Mouse (Mus musculus): Measurements from ENCODE around the gene Cd200r1.

Gene Cd200r1

DNA sequence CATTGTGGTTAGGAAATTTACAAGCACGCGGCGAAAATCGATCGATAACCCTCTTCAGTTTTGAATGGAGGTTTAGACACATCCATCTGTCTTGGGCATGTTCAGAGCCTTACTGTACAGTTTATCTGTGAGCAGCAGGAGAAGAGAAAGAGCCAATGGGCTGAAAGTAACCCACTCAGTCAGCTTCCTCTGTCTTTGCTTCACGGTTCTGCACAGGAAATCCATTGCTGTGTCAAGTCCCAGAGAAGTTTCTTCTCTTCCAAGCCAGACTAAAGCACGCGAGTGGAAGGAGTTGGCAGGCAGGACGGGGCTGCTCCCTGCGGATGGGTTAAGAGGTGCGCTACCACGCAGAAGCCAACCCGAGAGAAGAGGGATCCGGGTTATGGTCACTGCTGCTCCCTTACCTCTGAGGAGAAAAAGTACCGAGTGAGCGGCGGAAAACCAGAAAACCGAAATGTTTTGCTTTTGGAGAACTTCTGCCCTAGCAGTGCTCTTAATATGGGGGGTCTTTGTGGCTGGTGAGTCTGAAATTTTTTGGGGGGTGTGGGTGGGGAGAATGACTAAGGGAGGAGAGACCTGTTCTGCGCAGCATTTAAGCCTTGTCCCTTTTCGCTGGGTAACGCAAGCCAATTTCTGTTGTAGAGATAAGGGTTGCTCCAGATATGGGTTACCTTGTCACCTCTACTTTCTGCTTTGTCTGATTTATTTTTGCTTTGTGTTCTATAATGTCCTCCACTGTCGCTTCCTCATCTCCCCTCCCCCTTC lies at the start of gene Cd200r1:
Cd200r1 (plus strand) TSS at position 182 of the 765 bp plus-strand sequence.
- DNase-seq (ENCODE audit: low read depth, low spot score), result no peak

DNA sequence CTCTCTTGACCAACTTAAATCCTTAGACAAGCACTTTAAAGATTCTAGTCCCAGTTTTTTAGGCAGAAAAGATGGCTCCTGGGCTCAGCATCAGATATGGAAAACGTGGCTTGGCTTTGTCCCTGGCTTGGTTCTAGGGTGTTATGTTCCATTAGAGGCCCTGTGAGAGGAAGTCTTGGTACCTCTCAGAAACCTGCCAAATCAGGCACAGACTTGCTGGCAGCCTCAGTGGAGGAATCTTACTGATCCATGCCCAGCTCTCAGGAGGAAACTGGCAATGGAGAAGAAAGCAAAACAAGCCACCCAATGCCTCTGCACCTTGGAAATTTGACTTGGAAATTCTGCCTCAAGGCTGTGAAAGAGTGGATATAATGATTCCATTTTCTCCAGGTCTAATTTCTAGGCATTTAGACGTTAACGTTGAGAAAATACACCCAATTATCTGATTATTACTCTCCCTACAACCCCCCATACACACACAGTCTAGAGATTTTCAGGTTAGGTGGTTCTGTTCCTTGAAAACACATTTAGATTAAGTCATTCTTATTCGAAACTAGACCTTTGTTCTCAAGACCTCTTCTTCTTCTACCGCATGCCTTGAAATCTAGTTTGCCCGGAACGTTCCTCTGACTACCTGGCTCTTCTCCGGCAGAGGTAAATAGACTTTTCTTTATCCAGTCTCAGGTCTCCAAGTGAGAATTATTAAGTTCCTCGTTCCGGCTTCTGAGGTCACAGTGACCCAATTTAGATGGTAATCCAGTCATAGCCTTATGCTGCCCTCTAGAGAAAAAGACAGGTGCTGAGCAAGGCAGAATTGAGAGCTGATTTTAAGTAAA lies 49.0 kb upstream of the Cd200r1 start:
- DNase-seq (ENCODE audit: low read depth, low spot score), result peak; percentile 65

DNA sequence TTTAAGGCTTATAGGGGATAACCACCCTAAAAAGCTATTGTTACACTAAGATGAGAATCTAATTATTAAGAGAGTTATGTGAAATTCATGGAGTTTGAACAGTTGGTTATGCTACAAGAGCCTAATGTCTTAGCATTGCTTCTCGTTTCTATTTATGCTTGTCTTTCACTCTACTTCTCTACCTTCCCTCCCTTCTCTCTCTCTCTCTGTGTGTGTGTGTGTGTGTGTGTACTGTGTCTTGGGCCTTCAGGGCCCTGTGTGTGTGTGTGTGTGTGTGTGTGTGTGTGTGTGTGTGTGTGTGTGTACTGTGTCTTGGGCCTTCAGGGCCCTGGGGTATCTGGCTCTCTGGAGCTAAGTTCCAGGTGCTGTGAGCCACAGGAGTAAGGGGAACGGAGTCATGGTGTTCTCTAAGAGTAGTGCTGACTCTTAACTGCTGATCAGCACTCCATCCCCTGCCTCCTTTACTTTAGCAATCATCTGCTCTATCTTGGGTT lies 48.3 kb upstream of the Cd200r1 start:
- no peak for DNase-seq (ENCODE audit: low read depth, low spot score)

GRCm38 (mm10) chr16:44717838-44718237 lies 47.7 kb upstream of the Cd200r1 start:
- DNase-seq (ENCODE audit: low read depth, low spot score), result peak; percentile 51

DNA sequence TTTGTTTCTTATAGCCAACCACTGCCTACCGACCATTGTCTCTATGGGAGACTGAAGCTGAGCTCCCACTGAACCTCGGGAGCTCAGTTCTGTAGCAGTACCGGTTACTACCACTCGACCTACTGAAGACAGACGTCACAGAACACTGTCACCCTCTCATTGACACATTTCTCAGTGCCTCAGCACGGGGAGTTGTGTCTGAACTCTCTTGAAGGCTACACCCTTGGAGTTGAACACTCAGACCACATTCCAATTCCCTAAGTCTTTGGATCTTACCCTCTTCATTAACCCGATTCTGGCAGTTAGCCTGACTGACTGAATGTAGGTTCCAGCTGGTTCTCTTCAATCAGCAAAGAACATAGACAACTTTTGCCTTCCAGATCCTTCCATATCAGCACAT lies 46.2 kb upstream of the Cd200r1 start:
- no peak for DNase-seq (ENCODE audit: low read depth, low spot score)

- peak; percentile 68 for DNase-seq (ENCODE audit: low read depth, low spot score)
Measured at GRCm38 (mm10) chr16:44720518-44720917, 45.0 kb upstream of the Cd200r1 start.

- DNase-seq (ENCODE audit: low read depth, low spot score), result peak; percentile 33
Measured at GRCm38 (mm10) chr16:44722666-44723065, 42.9 kb upstream of the Cd200r1 start.

DNA sequence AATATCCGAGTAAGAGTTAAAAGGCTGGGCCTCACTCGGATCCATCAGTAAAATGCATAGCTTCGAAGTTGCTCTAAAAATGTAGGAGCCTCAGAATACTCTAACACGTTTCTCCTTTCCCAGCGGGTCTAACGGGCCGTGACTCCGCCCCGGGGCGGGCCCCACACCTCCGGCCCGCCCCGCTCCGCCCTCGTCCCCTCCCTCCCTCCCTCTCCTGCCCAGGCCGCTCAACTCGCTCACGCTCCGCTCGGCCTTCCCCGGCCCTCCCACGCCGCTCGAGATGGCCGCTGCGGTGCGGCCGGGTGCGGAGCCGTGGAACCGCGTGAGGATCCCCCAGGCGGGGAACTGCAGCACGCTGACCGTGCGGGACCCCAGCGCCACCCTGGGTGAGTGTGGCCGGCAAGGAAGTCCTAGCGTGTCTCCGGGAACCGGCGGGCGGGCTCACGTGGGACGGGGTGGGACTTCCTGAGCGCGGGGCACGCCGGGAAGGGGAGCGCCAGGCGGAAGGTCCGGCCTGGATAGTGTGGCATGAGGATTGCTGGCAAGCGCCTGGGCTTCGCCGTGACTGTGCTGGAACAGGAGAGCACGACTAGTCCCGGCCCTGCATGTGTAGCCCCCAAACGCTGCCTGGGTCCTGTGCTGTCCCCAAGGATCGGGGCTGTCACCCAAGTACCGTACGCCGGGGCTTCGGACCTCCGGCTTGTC lies 41.3 kb upstream of the Cd200r1 start, which contains the start of gene Nepro:
Nepro (plus strand) TSS at position 219 of the 705 bp plus-strand sequence.
- peak; percentile 92 for DNase-seq (ENCODE audit: low read depth, low spot score)

- DNase-seq (ENCODE audit: low read depth, low spot score), result peak; percentile 89
Measured at GRCm38 (mm10) chr16:44724847-44725246, 40.7 kb upstream of the Cd200r1 start.

DNA sequence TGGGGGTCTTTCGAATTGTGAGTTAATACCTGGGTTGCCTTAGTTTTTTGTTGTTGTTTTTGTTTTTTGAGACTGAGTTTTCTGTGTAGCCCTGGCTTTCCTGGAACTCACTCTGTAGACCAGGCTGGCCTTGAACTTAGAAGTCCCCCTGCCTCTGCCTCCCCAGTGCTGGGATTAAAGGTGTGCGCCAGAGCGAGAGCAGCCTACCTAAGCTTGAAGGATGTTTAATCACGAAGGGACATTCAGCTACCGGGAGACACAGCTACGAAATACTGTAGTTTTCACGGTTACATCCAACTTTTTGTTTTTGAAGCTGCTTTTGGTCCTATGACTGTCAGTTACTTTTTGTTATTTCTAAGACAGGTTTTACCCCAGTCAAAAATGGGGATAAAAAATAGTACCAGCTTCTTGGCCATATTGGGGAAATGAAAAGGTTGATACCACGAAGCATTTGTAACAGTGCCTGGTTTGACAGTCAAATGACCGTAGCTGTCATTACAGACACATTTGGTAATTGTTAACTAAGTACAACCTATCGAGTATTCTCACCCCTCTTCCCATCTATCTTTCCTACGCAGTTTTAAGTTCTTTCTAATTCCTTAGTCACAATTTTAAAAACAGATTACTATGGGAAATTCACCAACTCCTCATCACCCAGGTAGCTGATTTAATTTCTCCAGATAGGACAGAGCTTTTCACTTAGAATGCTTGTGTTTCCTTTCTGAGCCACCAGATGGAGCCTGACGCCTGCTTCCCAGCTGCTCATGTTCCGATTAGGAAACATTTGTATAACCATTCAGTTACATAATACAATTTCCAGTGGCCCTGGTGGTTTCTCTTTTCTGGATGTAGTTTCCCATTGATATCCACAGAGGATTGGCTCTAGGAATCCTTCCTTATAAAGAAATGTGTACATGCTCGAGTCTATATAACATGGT lies 40.0 kb upstream of the Cd200r1 start:
- peak; percentile 97 for DNase-seq (ENCODE audit: low read depth, low spot score)

GRCm38 (mm10) chr16:44727525-44727924 lies 38.0 kb upstream of the Cd200r1 start:
- DNase-seq (ENCODE audit: low read depth, low spot score), result no peak

- DNase-seq (ENCODE audit: low read depth, low spot score), result no peak
Measured at GRCm38 (mm10) chr16:44734059-44734458, 31.5 kb upstream of the Cd200r1 start.

DNA sequence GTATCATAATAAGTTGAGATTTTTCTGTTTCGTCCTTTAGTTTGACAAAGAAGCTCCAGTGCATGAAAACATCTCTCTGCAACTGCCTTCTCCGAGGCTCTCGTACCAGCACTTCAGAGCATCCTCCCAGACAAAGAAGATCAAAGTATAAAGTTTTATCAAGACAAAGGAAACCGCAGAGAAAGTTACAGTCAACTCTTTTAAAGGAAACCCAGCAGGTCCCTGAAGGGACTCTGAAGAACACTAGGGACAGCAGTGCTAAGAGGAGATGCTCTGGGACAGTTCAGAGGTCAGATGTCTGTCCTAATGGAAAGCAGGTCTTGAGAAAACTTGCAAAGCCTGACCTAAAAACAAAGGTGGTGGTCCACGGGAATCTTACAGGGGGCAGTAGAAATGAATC lies 29.9 kb upstream of the Cd200r1 start:
- no peak for DNase-seq (ENCODE audit: low read depth, low spot score)

GRCm38 (mm10) chr16:44736118-44736517 lies 29.4 kb upstream of the Cd200r1 start:
- no peak for DNase-seq (ENCODE audit: low read depth, low spot score)

DNA sequence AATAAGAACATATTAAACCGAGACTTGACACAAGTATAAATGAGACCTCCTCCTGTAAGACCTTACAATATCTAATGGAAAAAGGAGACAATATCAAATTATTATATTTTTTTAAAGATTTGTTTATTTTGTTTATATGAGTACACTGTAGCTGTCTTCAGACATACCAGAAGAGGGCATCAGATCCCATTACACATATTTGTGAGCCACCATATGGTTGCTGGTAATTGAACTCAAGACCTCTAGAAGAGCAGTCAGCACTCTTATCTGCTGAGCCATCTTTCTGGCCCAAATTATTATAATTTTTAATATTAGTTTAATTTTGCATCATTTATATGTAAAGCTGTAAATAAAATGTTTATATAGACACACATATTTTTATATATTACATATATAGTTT lies 22.8 kb upstream of the Cd200r1 start:
- peak; percentile 70 for DNase-seq (ENCODE audit: low read depth, low spot score)

GRCm38 (mm10) chr16:44745471-44745865 lies 20.1 kb upstream of the Cd200r1 start:
- DNase-seq (ENCODE audit: low read depth, low spot score), result no peak

DNA sequence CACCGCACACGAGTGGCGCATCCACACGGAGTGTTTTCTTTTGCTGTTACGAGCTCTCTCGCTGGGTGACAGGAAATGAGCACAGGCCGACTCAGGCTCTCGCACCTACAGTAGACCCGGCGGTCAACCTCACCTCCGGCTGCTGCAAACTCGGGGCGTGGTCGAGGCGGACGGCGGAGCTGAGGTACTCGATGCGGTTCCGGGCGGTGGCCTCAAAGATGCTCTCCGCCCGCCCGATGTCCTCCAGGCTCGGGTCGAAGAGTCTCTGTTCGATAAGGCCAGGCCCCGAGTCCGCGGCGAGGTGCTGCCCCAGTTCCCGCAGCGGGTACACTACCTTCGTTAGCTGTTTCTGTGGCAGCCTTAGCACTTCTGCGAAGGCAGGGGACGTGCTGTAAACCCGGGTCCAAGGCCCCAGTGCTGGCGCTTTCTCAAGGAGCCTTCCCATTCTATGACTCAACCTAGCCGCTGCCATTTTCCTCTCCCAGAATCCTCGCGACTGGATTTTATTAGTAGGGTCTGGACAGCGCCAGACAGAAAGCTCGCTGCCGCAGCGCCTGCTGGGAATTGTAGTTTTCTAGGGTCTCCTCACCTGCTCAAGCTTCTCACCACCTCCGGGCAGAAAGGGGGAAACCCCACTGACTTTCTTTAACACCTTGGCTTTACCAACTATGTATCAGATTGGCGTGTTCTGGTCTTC lies 19.5 kb upstream of the Cd200r1 start, which contains the start of gene Gtpbp8:
Gtpbp8 (minus strand) TSS at position 498 of the 697 bp plus-strand sequence.
- DNase-seq (ENCODE audit: low read depth, low spot score), result peak; percentile 97

DNA sequence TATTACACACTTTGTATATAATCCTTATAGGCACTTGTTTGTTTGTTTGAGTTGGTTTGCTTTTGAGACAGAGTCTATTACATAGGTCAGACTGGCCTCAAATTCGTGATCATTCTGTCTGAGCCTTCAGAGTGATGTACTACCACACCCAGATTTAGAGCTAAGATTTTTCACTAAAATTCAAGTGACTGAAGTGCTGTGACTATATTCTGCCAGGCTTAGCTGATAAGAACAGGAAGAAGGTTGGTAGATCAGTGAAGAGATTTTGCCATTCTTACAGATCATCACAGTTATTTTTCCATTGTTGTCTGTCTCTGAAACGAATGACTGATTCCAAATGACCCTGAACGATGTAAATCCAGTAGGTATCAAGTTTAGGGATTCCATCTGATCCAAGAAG lies 17.5 kb upstream of the Cd200r1 start:
- no peak for DNase-seq (ENCODE audit: low read depth, low spot score)

DNA sequence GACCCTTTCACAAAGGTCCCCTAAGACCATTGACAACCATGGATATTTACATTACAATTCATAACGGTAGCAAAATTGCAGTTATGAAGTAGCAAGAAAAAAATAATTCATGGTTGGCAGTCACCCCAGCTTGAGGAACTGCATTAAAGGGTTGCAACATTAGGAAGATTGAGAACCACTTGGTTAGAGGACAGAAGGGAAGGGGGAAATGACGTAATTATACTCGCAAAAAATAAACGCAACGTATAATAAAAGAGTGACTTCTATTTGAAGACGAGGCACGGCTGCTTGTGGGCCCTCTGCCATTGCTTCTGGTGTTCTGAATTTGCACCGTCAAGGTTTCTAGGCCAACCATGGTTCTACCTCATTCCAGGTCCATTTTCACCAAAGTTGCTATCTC lies 7.8 kb upstream of the Cd200r1 start:
- no peak for DNase-seq (ENCODE audit: low read depth, low spot score)

- peak; percentile 63 for DNase-seq (ENCODE audit: low read depth, low spot score)
Measured at GRCm38 (mm10) chr16:44761811-44762210, 3.7 kb upstream of the Cd200r1 start.
